Mouse (Mus musculus) kidney, postnatal 10 days (tissue): ENCODE measurements around the gene Hoxa13.

Source experiments
- DNase-seq: peaks from one replicate; pipeline ENCODE4 v3.0.0; 2021; ENCODE audit warnings: mixed read lengths

Gene Hoxa13

GRCm38 (mm10) chr6:52221337-52221992 lies 39.2 kb downstream of the Hoxa13 start, which contains the start of gene Hoxa7:
Gene Hoxa7 (minus strand): TSS chr6:52221854.
- peak; percentile 97 for DNase-seq

GRCm38 (mm10) chr6:52220865-52221310 lies 39.8 kb downstream of the Hoxa13 start:
- DNase-seq, result no peak

GRCm38 (mm10) chr6:52220003-52220864 lies 40.4 kb downstream of the Hoxa13 start:
- DNase-seq, result peak; percentile 76

- DNase-seq, result peak; percentile 40
Measured at GRCm38 (mm10) chr6:52219234-52219942, 41.3 kb downstream of the Hoxa13 start.

- DNase-seq, result peak; percentile 34
Measured at GRCm38 (mm10) chr6:52218643-52219215, 42.0 kb downstream of the Hoxa13 start.

GRCm38 (mm10) chr6:52217895-52218642 lies 42.6 kb downstream of the Hoxa13 start:
- peak; percentile 60 for DNase-seq

- peak; percentile 97 for DNase-seq
Measured at GRCm38 (mm10) chr6:52217459-52217768, 43.3 kb downstream of the Hoxa13 start.

- peak; percentile 73 for DNase-seq
Measured at GRCm38 (mm10) chr6:52216691-52217458, 43.8 kb downstream of the Hoxa13 start.

GRCm38 (mm10) chr6:52215771-52216535 lies 44.7 kb downstream of the Hoxa13 start:
- peak; percentile 66 for DNase-seq

GRCm38 (mm10) chr6:52215070-52215469 lies 45.6 kb downstream of the Hoxa13 start:
- DNase-seq, result peak; percentile 39

- DNase-seq, result peak; percentile 60
Measured at GRCm38 (mm10) chr6:52214271-52214670, 46.4 kb downstream of the Hoxa13 start.

GRCm38 (mm10) chr6:52213119-52213986 lies 47.3 kb downstream of the Hoxa13 start, which contains the start of the genes Hoxa3 and Gm28308:
Gene Hoxa3 (minus strand): TSS chr6:52213336.
Gene Gm28308 (minus strand): TSS chr6:52213339.
- DNase-seq, result peak; percentile 89

- DNase-seq, result peak; percentile 79
Measured at GRCm38 (mm10) chr6:52212556-52213118, 48.0 kb downstream of the Hoxa13 start.

- DNase-seq, result peak; percentile 59
Measured at GRCm38 (mm10) chr6:52211961-52212360, 48.7 kb downstream of the Hoxa13 start.

- peak; percentile 94 for DNase-seq
Measured at GRCm38 (mm10) chr6:52211170-52211935, 49.3 kb downstream of the Hoxa13 start.

- DNase-seq, result no peak
Measured at GRCm38 (mm10) chr6:52209685-52210046, 51.0 kb downstream of the Hoxa13 start.

GRCm38 (mm10) chr6:52208868-52209684 lies 51.6 kb downstream of the Hoxa13 start:
- DNase-seq, result peak; percentile 35
